Mouse (Mus musculus): ENCODE results near the gene Abhd4. TPM values are rescaled to one million over a fixed set of nuclear protein-coding genes. Genes with fewer than 3 reads are reported as not detected.

The Abhd4 gene
- polyA plus RNA-seq, 1 experiment from 2014 or later = 67.6 TPM

- Histone ChIP-seq H3K27me3 (no peaks in the 10 kb centered on the region), H3K27ac (no peak overlapping the region), H3K36me3 (peaks cover 58% of the 10 kb centered on the region), H3K4me1 (no peaks in the 10 kb centered on the region), H3K9me3 (replicated peaks) (no peaks in the 10 kb centered on the region), H3K4me2 (no peak overlapping the region), H3K9ac (no peak overlapping the region), H3K4me3 (replicated peaks) (no peak overlapping the region)
- no peak for ATAC-seq (replicated peaks; ENCODE audit: low FRiP score)
- WGBS = 92% methylated on average over 10 of the region's 10 CpGs
Measured at GRCm38 (mm10) chr14:54267966-54268365, 14.0 kb downstream of the Abhd4 start.

- no peak overlapping the region for H3K9ac ChIP-seq
- no peaks in the 10 kb centered on the region for H3K4me1 ChIP-seq
- peaks cover 43% of the 10 kb centered on the region for H3K36me3 ChIP-seq
- no peaks in the 10 kb centered on the region for H3K9me3 ChIP-seq (replicated peaks)
- H3K4me3 ChIP-seq (replicated peaks) = no peak overlapping the region
- WGBS = 94% methylated on average over 3 of the region's 3 CpGs
- no peak for ATAC-seq (replicated peaks; ENCODE audit: low FRiP score)
- no peak overlapping the region for H3K27ac ChIP-seq
- H3K4me2 ChIP-seq = no peak overlapping the region
- no peaks in the 10 kb centered on the region for H3K27me3 ChIP-seq
Measured at GRCm38 (mm10) chr14:54269566-54269965, 15.6 kb downstream of the Abhd4 start.

GRCm38 (mm10) chr14:54270413-54270812, 16.4 kb downstream of the Abhd4 start:
- H3K27ac ChIP-seq = no peak overlapping the region
- peaks cover 36% of the 10 kb centered on the region for H3K36me3 ChIP-seq
- 83% methylated on average over 3 of the region's 3 CpGs for WGBS
- H3K9ac ChIP-seq = no peak overlapping the region
- H3K27me3 ChIP-seq = no peaks in the 10 kb centered on the region
- no peaks in the 10 kb centered on the region for H3K4me1 ChIP-seq
- no peaks in the 10 kb centered on the region for H3K9me3 ChIP-seq (replicated peaks)
- no peak overlapping the region for H3K4me3 ChIP-seq (replicated peaks)
- H3K4me2 ChIP-seq = no peak overlapping the region
- ATAC-seq (replicated peaks; ENCODE audit: low FRiP score) = no peak

GRCm38 (mm10) chr14:54271976-54272606, 18.1 kb downstream of the Abhd4 start:
- Histone ChIP-seq H3K27me3 (no peaks in the 10 kb centered on the region), H3K9ac (no peak overlapping the region), H3K4me2 (no peak overlapping the region), H3K36me3 (peaks cover 25% of the 10 kb centered on the region), H3K9me3 (replicated peaks) (no peaks in the 10 kb centered on the region), H3K4me3 (replicated peaks) (no peak overlapping the region), H3K4me1 (no peaks in the 10 kb centered on the region), H3K27ac (no peak overlapping the region)
- ATAC-seq (replicated peaks; ENCODE audit: low FRiP score) = no peak
- 66% methylated on average over 3 of the region's 3 CpGs for WGBS

- no peaks in the 10 kb centered on the region for H3K4me1 ChIP-seq
- H3K4me3 ChIP-seq (replicated peaks) = no peak overlapping the region
- H3K27ac ChIP-seq = no peak overlapping the region
- H3K9me3 ChIP-seq (replicated peaks) = no peaks in the 10 kb centered on the region
- no peak overlapping the region for H3K4me2 ChIP-seq
- ATAC-seq (replicated peaks; ENCODE audit: low FRiP score) = no peak
- H3K27me3 ChIP-seq = no peaks in the 10 kb centered on the region
- WGBS = 88% methylated on average over 3 of the region's 3 CpGs
- peaks cover 19% of the 10 kb centered on the region for H3K36me3 ChIP-seq
- no peak overlapping the region for H3K9ac ChIP-seq
Measured at GRCm38 (mm10) chr14:54272696-54273095, 18.7 kb downstream of the Abhd4 start.

- H3K27me3 ChIP-seq = no peaks in the 10 kb centered on the region
- no peak overlapping the region for H3K4me2 ChIP-seq
- 84% methylated on average over 2 of the region's 2 CpGs for WGBS
- no peak overlapping the region for H3K27ac ChIP-seq
- no peaks in the 10 kb centered on the region for H3K36me3 ChIP-seq
- H3K9me3 ChIP-seq (replicated peaks) = no peaks in the 10 kb centered on the region
- H3K4me3 ChIP-seq (replicated peaks) = no peak overlapping the region
- H3K4me1 ChIP-seq = no peaks in the 10 kb centered on the region
- H3K9ac ChIP-seq = no peak overlapping the region
- ATAC-seq (replicated peaks; ENCODE audit: low FRiP score) = no peak
Measured at GRCm38 (mm10) chr14:54276446-54276845, 22.5 kb downstream of the Abhd4 start.

- Histone ChIP-seq H3K36me3 (no peaks in the 10 kb centered on the region), H3K4me2 (no peak within 1 kb of the TSS), H3K27me3 (peaks cover 5% of the 10 kb centered on the region; the same call in 1 of the 2 replicates), H3K9ac (no peak within 1 kb of the TSS), H3K4me3 (replicated peaks) (no peak within 1 kb of the TSS), H3K4me1 (no peaks in the 10 kb centered on the region), H3K27ac (no peak within 1 kb of the TSS), H3K9me3 (replicated peaks) (no peaks in the 10 kb centered on the region)
- WGBS = 82% methylated on average over 1 of the region's 1 CpGs
- ATAC-seq (replicated peaks; ENCODE audit: low FRiP score) = no peak
Measured at GRCm38 (mm10) chr14:54284839-54285238, 30.9 kb downstream of the Abhd4 start, which contains the start of gene Olfr49. Gene Olfr49, minus strand, starts transcription at chr14:54284939.

- Histone ChIP-seq H3K9ac (no peak overlapping the region), H3K4me1 (no peaks in the 10 kb centered on the region), H3K9me3 (replicated peaks) (peaks cover 5% of the 10 kb centered on the region; the same call in 1 of the 2 replicates), H3K27me3 (peaks cover 2% of the 10 kb centered on the region; the same call in 1 of the 2 replicates), H3K27ac (no peak overlapping the region), H3K36me3 (no peaks in the 10 kb centered on the region), H3K4me3 (replicated peaks) (no peak overlapping the region), H3K4me2 (no peak overlapping the region)
- WGBS = 82% methylated on average over 5 of the region's 5 CpGs
- ATAC-seq (replicated peaks; ENCODE audit: low FRiP score) = no peak
Measured at GRCm38 (mm10) chr14:54300136-54300535, 46.1 kb downstream of the Abhd4 start.

GRCm38 (mm10) chr14:54300676-54301075, 46.7 kb downstream of the Abhd4 start:
- Histone ChIP-seq H3K9me3 (replicated peaks) (peaks cover 5% of the 10 kb centered on the region; the same call in 1 of the 2 replicates), H3K36me3 (no peaks in the 10 kb centered on the region), H3K4me3 (replicated peaks) (no peak overlapping the region), H3K4me1 (no peaks in the 10 kb centered on the region), H3K27ac (no peak overlapping the region), H3K4me2 (no peak overlapping the region), H3K9ac (no peak overlapping the region), H3K27me3 (peaks cover 2% of the 10 kb centered on the region; the same call in 1 of the 2 replicates)
- 89% methylated on average over 3 of the region's 3 CpGs for WGBS
- ATAC-seq (replicated peaks; ENCODE audit: low FRiP score) = no peak

- H3K4me3 ChIP-seq (replicated peaks) = no peak overlapping the region
- H3K36me3 ChIP-seq = no peaks in the 10 kb centered on the region
- no peak overlapping the region for H3K4me2 ChIP-seq
- WGBS = 20% methylated on average over 3 of the region's 3 CpGs
- peak; percentile 75 for ATAC-seq (replicated peaks; ENCODE audit: low FRiP score)
- no peak overlapping the region for H3K9ac ChIP-seq
- H3K9me3 ChIP-seq (replicated peaks) = no peaks in the 10 kb centered on the region
- H3K27ac ChIP-seq = no peak overlapping the region
- 0 out of 2 replicates have a peak, but pooled peaks cover 4% of the 10 kb centered on the region for H3K4me1 ChIP-seq
- H3K27me3 ChIP-seq = 0 out of 2 replicates have a peak, but pooled peaks cover 5% of the 10 kb centered on the region
Measured at GRCm38 (mm10) chr14:54311763-54312162, 57.8 kb downstream of the Abhd4 start.
